Mouse (Mus musculus): ENCODE measurements around the gene Rbm15.

DNA sequence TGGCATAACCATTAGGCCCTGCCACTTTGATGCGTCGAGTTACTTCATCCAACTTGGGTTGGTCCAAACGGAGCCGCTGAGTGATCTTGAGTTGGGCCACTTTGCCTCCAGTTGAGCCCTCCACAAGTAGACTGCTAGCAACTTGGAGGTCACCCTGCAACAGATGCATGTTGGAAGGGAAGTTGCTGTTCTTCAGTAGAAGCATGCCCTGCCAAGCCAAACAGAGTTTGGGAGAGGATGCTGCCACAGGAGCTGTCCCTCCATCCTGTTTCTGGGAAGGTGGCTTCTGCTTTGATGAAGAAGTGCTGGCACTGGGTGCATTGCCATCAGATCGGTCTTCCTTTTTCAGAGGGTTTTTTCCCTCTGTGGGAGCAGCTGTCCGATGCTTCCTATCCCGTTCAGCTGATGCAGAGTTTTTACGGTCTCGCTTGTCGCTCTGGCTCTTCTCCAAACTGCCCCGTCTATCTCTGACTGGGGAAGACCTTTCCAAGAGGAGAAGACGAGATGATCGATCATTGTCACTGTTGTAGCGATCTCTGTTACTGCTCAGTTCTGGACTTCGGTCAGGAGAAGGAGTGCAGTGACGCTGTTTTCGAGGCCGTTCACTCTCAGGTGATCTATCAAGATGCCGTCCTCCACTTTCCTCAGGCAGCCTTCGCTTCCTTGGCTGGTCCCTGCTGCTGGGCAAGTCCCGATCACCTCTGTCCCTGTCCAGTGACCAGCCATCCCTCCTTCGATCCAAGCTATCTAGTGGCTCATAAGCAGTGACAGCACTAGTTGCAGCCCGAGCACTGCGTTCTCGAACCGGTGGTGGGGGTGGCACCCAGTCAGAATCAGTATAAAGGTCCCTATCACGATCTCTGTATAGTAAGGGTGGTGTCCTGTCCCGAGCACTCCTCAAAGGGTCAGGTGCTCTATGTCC is 2.7 kb downstream of the Rbm15 start:
- TF ChIP-seq CTCF (IDR thresholded peaks at IDR 0.05; ENCODE audit: borderline replicate concordance, insufficient read depth, low read length) (no peak), POLR2A (IDR thresholded peaks at IDR 0.05; ENCODE audit: low read depth, low read length) (no peak)
